Mouse (Mus musculus): Measurements from ENCODE around the gene Terf2. TPM values are rescaled to one million over a fixed set of nuclear protein-coding genes. Genes with fewer than 3 reads are reported as not detected.

Gene Terf2
- polyA plus RNA-seq, 1 experiment = 35.7 TPM

GRCm38 (mm10) chr8:107104547-107104946 is 8.2 kb upstream of the Terf2 start:
- Histone ChIP-seq H3K4me1 (ENCODE audit: control insufficient read depth, insufficient read depth, low read length) (no peaks in the 10 kb centered on the region; the same call in 1 of the 2 replicates), H3K27ac (ENCODE audit: insufficient read depth, low read length) (no peak overlapping the region), H3K4me3 (ENCODE audit: insufficient read depth, low read length) (no peak overlapping the region)
- peak; percentile 83 for TF ChIP-seq CTCF (IDR thresholded peaks at IDR 0.05; ENCODE audit: borderline replicate concordance, insufficient read depth, low read length)
- TF ChIP-seq POLR2A (IDR thresholded peaks at IDR 0.05; ENCODE audit: low read depth, low read length) = no peak

- no peak overlapping the region for H3K4me3 ChIP-seq (ENCODE audit: insufficient read depth, low read length)
- H3K4me1 ChIP-seq (ENCODE audit: control insufficient read depth, insufficient read depth, low read length) = no peaks in the 10 kb centered on the region
- peak overlapping the region; percentile 78 for H3K27ac ChIP-seq (ENCODE audit: insufficient read depth, low read length)
- TF ChIP-seq POLR2A (IDR thresholded peaks at IDR 0.05; ENCODE audit: low read depth, low read length) = no peak
- TF ChIP-seq CTCF (IDR thresholded peaks at IDR 0.05; ENCODE audit: borderline replicate concordance, insufficient read depth, low read length) = no peak
Observed at GRCm38 (mm10) chr8:107100635-107101034, 4.3 kb upstream of the Terf2 start.

GRCm38 (mm10) chr8:107095717-107096365 is 506 bp downstream of the Terf2 start:
- no peak for TF ChIP-seq CTCF (IDR thresholded peaks at IDR 0.05; ENCODE audit: borderline replicate concordance, insufficient read depth, low read length)
- TF ChIP-seq POLR2A (IDR thresholded peaks at IDR 0.05; ENCODE audit: low read depth, low read length) = no peak
- Histone ChIP-seq H3K4me1 (ENCODE audit: control insufficient read depth, insufficient read depth, low read length) (peaks cover 6% of the 10 kb centered on the region; the same call in 1 of the 2 replicates), H3K27ac (ENCODE audit: insufficient read depth, low read length) (peak overlapping the region; percentile 57), H3K4me3 (ENCODE audit: insufficient read depth, low read length) (peak overlapping the region; percentile 99)

- TF ChIP-seq POLR2A (IDR thresholded peaks at IDR 0.05; ENCODE audit: low read depth, low read length) (no peak), CTCF (IDR thresholded peaks at IDR 0.05; ENCODE audit: borderline replicate concordance, insufficient read depth, low read length) (no peak)
- Histone ChIP-seq H3K27ac (ENCODE audit: insufficient read depth, low read length) (no peak overlapping the region), H3K4me3 (ENCODE audit: insufficient read depth, low read length) (no peak overlapping the region), H3K4me1 (ENCODE audit: control insufficient read depth, insufficient read depth, low read length) (peaks cover 6% of the 10 kb centered on the region; the same call in 1 of the 2 replicates)
Observed at GRCm38 (mm10) chr8:107090531-107090930, 5.8 kb downstream of the Terf2 start.

- TF ChIP-seq CTCF (IDR thresholded peaks at IDR 0.05; ENCODE audit: borderline replicate concordance, insufficient read depth, low read length) (no peak), POLR2A (IDR thresholded peaks at IDR 0.05; ENCODE audit: low read depth, low read length) (no peak)
- Histone ChIP-seq H3K4me3 (ENCODE audit: insufficient read depth, low read length) (no peak overlapping the region), H3K4me1 (ENCODE audit: control insufficient read depth, insufficient read depth, low read length) (no peaks in the 10 kb centered on the region), H3K27ac (ENCODE audit: insufficient read depth, low read length) (no peak overlapping the region)
Observed at GRCm38 (mm10) chr8:107088526-107089063, 7.8 kb downstream of the Terf2 start.

GRCm38 (mm10) chr8:107086018-107086417 is 10.3 kb downstream of the Terf2 start:
- TF ChIP-seq CTCF (IDR thresholded peaks at IDR 0.05; ENCODE audit: borderline replicate concordance, insufficient read depth, low read length) = no peak
- no peak for TF ChIP-seq POLR2A (IDR thresholded peaks at IDR 0.05; ENCODE audit: low read depth, low read length)
- no peak overlapping the region for H3K4me3 ChIP-seq (ENCODE audit: insufficient read depth, low read length)
- no peaks in the 10 kb centered on the region for H3K4me1 ChIP-seq (ENCODE audit: control insufficient read depth, insufficient read depth, low read length)
- no peak overlapping the region for H3K27ac ChIP-seq (ENCODE audit: insufficient read depth, low read length)

- Histone ChIP-seq H3K4me3 (ENCODE audit: insufficient read depth, low read length) (no peak overlapping the region), H3K4me1 (ENCODE audit: control insufficient read depth, insufficient read depth, low read length) (no peaks in the 10 kb centered on the region), H3K27ac (ENCODE audit: insufficient read depth, low read length) (no peak overlapping the region)
- TF ChIP-seq CTCF (IDR thresholded peaks at IDR 0.05; ENCODE audit: borderline replicate concordance, insufficient read depth, low read length) (peak; percentile 34; the same call in 1 of the 2 replicates), POLR2A (IDR thresholded peaks at IDR 0.05; ENCODE audit: low read depth, low read length) (no peak)
Observed at GRCm38 (mm10) chr8:107085358-107085757, 11.0 kb downstream of the Terf2 start.

- TF ChIP-seq POLR2A (IDR thresholded peaks at IDR 0.05; ENCODE audit: low read depth, low read length) (no peak), CTCF (IDR thresholded peaks at IDR 0.05; ENCODE audit: borderline replicate concordance, insufficient read depth, low read length) (no peak)
Observed at GRCm38 (mm10) chr8:107076239-107076888, 20.0 kb downstream of the Terf2 start.

GRCm38 (mm10) chr8:107074128-107074527 is 22.2 kb downstream of the Terf2 start:
- TF ChIP-seq POLR2A (IDR thresholded peaks at IDR 0.05; ENCODE audit: low read depth, low read length) = no peak
- no peak for TF ChIP-seq CTCF (IDR thresholded peaks at IDR 0.05; ENCODE audit: borderline replicate concordance, insufficient read depth, low read length)

More at GRCm38 (mm10) chr8:107076239-107076888, 20.0 kb downstream of the Terf2 start:
- no peak overlapping the region for H3K4me3 ChIP-seq (ENCODE audit: insufficient read depth, low read length)
- H3K27ac ChIP-seq (ENCODE audit: insufficient read depth, low read length) = no peak overlapping the region
- no peaks in the 10 kb centered on the region for H3K4me1 ChIP-seq (ENCODE audit: control insufficient read depth, insufficient read depth, low read length)

GRCm38 (mm10) chr8:107073706-107074105 is 22.6 kb downstream of the Terf2 start:
- TF ChIP-seq POLR2A (IDR thresholded peaks at IDR 0.05; ENCODE audit: low read depth, low read length) (no peak), CTCF (IDR thresholded peaks at IDR 0.05; ENCODE audit: borderline replicate concordance, insufficient read depth, low read length) (no peak)
- H3K4me3 ChIP-seq (ENCODE audit: insufficient read depth, low read length) = no peak overlapping the region

More at GRCm38 (mm10) chr8:107074128-107074527, 22.2 kb downstream of the Terf2 start:
- no peak overlapping the region for H3K4me3 ChIP-seq (ENCODE audit: insufficient read depth, low read length)
- no peaks in the 10 kb centered on the region for H3K4me1 ChIP-seq (ENCODE audit: control insufficient read depth, insufficient read depth, low read length)
- H3K27ac ChIP-seq (ENCODE audit: insufficient read depth, low read length) = no peak overlapping the region

More at GRCm38 (mm10) chr8:107073706-107074105, 22.6 kb downstream of the Terf2 start:
- Histone ChIP-seq H3K27ac (ENCODE audit: insufficient read depth, low read length) (no peak overlapping the region), H3K4me1 (ENCODE audit: control insufficient read depth, insufficient read depth, low read length) (no peaks in the 10 kb centered on the region)
